Mouse (Mus musculus) thymus, adult 2 months (tissue): ENCODE measurements around the gene Tshz2. TPM values are rescaled to one million over a fixed set of nuclear protein-coding genes. Genes with fewer than 3 reads are reported as not detected.

ENCODE experiments used
- DNase-seq: peaks from one replicate; pipeline ENCODE4 v3.0.0; 2021
- H3K27ac ChIP-seq: fragments of 200-500 bp; 2 replicates; pipeline ENCODE4 v1.5.1; 2012; ENCODE audit warnings: low read length, control low read depth; ENCODE audit not compliant: control insufficient read depth, insufficient read depth
- H3K27me3 ChIP-seq: fragments of 200-500 bp; 2 replicates; pipeline ENCODE4 v1.6.1; 2012; ENCODE audit warnings: mild to moderate bottlenecking, low read length, moderate library complexity, mixed read lengths; ENCODE audit not compliant: control insufficient read depth, insufficient read depth
- H3K36me3 ChIP-seq: fragments of 200-500 bp; 2 replicates; pipeline ENCODE4 v1.6.1; 2012; ENCODE audit warnings: mild to moderate bottlenecking, low read length, moderate library complexity; ENCODE audit not compliant: control insufficient read depth, insufficient read depth
- H3K4me1 ChIP-seq: fragments of 200-500 bp; replicated peaks from 2 replicates; pipeline ENCODE4 v1.6.1; 2012; ENCODE audit warnings: low read length; ENCODE audit not compliant: control insufficient read depth, insufficient read depth
- H3K4me3 ChIP-seq: fragments of 200-500 bp; 2 replicates; pipeline ENCODE4 v1.5.1; 2012; ENCODE audit warnings: mild to moderate bottlenecking, low read length, control low read depth, moderate library complexity; ENCODE audit not compliant: control insufficient read depth, insufficient read depth
- CTCF ChIP-seq: fragments of 200-500 bp; IDR thresholded peaks from 2 replicates; pipeline ENCODE4 v1.5.1; 2012; ENCODE audit warnings: mild to moderate bottlenecking, control low read depth, low read length, moderate library complexity, borderline replicate concordance; ENCODE audit not compliant: control insufficient read depth, poor library complexity, insufficient read depth; ENCODE audit errors: extremely low read depth
- POLR2A ChIP-seq: fragments of 200-500 bp; IDR thresholded peaks from 2 replicates; pipeline ENCODE4 v1.6.1; 2012; ENCODE audit warnings: mild to moderate bottlenecking, low read length, control low read depth, moderate library complexity; ENCODE audit not compliant: control insufficient read depth, poor library complexity, insufficient read depth; ENCODE audit errors: extremely low read depth
- WGBS: fragments of 180-500 bp; shearing (Covaris S2); methylation state at CpG from one replicate; pipeline ENCODE4 v1.1.7; 2018; 5-methylcytosine and 5-hydroxymethylcytosine counted together
- polyA plus RNA-seq: library from polyadenylated mRNA; depleted of rRNA; stranded (reverse); fragments of >200 nt; gene quantifications from 2 replicates; pipeline ENCODE4 v1.2.3, GENCODE M21; 2012

Tshz2 gene
- polyA plus RNA-seq, 1 experiment = 2.5 TPM

DNA sequence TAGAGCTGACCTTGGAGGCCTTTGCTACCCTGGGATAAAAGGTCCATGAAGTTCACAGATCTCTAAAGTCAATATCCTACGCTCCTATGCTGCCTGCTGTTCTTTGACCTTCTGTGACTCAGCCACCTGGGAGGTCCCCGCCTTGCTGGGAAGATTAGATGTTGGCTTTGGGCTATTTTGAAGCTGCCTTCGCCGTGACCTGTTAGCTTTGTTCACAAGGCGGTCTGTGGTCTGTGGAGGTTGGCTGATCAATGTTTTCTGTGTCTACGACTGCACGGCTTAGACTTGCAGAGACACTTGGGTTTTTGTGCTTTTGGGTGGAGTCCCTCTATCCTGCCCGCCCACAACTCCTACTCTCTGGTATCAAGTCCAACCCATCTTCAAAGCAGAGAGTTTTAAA, 42.4 kb upstream of the Tshz2 start:
- Histone ChIP-seq H3K36me3 (no peaks in the 10 kb centered on the region), H3K4me1 (no peaks in the 10 kb centered on the region), H3K27ac (no peak overlapping the region), H3K4me3 (no peak overlapping the region), H3K27me3 (no peaks in the 10 kb centered on the region)
- no peak for DNase-seq
- TF ChIP-seq CTCF (no peak), POLR2A (no peak)
- 89% methylated on average over 8 of the region's 8 CpGs for WGBS

DNA sequence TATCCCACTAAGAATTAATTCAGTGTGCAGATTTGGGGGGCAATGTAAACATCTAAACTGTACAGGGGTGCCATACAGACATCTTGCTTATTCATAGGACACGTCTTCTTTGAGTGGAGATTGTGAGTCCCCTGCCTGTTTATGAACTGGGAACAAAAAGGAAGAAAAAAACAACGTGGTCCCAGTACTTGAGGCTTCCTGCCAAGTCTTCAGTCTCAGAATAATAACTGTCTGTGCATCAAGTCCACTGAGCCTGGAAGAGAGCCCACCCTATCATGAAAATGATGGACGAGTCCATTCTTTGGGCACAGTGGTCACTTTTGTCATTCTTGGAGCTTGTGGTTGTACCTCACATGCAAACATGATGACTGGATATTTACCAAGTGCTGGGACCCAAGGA, 39.1 kb upstream of the Tshz2 start:
- TF ChIP-seq POLR2A (no peak), CTCF (no peak)
- WGBS = 74% methylated on average over 3 of the region's 3 CpGs

DNA sequence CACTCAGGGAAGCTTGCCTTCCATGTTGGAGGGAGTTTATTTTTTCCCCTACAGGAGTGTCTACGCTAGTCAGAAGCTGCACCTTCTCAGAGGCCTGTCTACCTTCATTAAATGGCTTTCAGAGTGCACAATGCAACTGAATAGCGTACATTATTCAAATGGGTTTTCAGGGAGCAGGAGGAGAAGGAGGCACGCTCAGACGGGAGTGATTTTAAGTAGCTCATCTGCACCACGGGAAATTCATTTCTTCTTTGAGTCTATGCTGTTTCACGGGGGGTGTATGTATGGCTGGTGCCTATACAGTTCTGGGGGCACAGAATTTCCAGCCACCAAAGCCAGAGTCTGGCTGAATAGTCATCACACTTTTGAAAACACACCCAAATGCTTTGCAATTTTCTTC, 35.5 kb upstream of the Tshz2 start:
- Histone ChIP-seq H3K27me3 (no peaks in the 10 kb centered on the region), H3K4me3 (no peak overlapping the region), H3K27ac (no peak overlapping the region), H3K36me3 (no peaks in the 10 kb centered on the region), H3K4me1 (no peaks in the 10 kb centered on the region)
- TF ChIP-seq POLR2A (no peak), CTCF (no peak)
- no peak for DNase-seq
- 88% methylated on average over 6 of the region's 6 CpGs for WGBS

More for the DNA sequence above, 39.1 kb upstream of the Tshz2 start:
- no peak for DNase-seq
- no peak overlapping the region for H3K4me3 ChIP-seq
- H3K4me1 ChIP-seq = no peaks in the 10 kb centered on the region
- no peaks in the 10 kb centered on the region for H3K36me3 ChIP-seq
- no peak overlapping the region for H3K27ac ChIP-seq
- H3K27me3 ChIP-seq = no peaks in the 10 kb centered on the region

DNA sequence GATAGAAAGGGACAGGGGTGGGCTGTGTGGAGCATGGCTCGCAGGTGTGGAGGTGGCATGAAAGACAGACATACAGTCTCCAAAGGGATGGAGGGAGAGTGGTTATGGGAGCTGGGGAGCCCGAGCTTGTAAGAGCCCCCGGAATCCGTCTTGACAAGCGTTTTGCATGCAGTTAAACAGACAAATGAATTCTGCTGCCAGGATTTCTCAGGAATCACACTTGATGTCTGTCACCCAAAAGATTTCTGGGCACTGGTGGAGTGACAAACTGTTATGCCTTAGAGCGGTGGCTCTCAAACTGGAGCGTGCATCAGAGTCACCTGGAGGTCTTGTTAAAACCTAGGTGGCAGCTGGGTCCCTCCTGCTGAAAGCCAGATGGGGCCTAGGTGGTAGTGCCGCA, 34.8 kb upstream of the Tshz2 start:
- TF ChIP-seq POLR2A (no peak), CTCF (no peak)
- H3K4me1 ChIP-seq = no peaks in the 10 kb centered on the region
- 96% methylated on average over 8 of the region's 8 CpGs for WGBS
- no peak for DNase-seq
- no peak overlapping the region for H3K4me3 ChIP-seq
- no peaks in the 10 kb centered on the region for H3K27me3 ChIP-seq
- no peaks in the 10 kb centered on the region for H3K36me3 ChIP-seq
- no peak overlapping the region for H3K27ac ChIP-seq

DNA sequence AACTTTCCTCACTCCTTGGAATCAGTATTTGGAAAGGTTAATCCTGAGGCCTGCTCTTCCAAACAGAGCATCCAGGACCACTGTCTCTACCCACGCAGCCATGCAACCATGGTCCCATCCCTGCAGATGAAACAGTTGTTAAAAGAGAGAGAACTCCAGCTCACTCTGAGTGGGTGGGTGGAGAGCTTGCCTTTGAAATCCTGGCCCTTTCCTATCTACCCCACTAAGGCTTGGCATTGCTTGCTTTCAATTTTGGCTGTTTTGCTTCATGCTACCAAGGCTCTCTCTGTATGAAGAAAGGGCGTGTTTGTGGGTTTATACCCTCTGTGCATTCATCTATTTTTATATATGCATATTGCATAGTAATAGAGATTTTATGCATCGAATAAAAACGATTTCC, 33.2 kb upstream of the Tshz2 start:
- H3K4me3 ChIP-seq = no peak overlapping the region
- WGBS = 67% methylated on average over 4 of the region's 4 CpGs
- DNase-seq = no peak
- TF ChIP-seq POLR2A (no peak), CTCF (no peak)
- no peaks in the 10 kb centered on the region for H3K27me3 ChIP-seq
- H3K27ac ChIP-seq = no peak overlapping the region
- no peaks in the 10 kb centered on the region for H3K4me1 ChIP-seq
- no peaks in the 10 kb centered on the region for H3K36me3 ChIP-seq

DNA sequence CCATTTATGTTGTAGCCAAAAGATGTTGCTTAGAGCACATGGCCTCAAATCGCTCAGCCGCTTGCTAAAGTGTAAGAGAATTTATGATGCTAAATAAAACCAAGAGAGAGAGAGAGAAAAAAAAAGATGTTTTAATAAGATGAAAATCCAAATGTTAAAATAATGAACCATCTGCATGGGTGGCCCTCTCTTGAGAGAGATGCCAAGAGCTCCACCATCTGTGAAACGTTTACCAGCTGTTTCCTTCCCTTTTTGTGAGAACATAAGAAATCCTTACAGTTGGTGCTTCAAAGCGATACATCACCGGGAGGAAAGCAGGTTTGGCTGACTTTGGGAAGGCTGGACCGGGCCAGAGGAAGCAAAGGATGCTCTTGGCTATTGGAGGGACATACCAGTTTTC, 32.6 kb upstream of the Tshz2 start:
- H3K4me1 ChIP-seq = no peaks in the 10 kb centered on the region
- 14% methylated on average over 6 of the region's 6 CpGs for WGBS
- no peaks in the 10 kb centered on the region for H3K27me3 ChIP-seq
- H3K36me3 ChIP-seq = no peaks in the 10 kb centered on the region
- TF ChIP-seq POLR2A (no peak), CTCF (no peak)
- no peak overlapping the region for H3K4me3 ChIP-seq
- DNase-seq = no peak
- no peak overlapping the region for H3K27ac ChIP-seq
